Mouse (Mus musculus) neural tube, embryonic 15.5 days (tissue): Measurements from ENCODE around the gene Ccdc171. TPM values are rescaled to one million over a fixed set of nuclear protein-coding genes. Genes with fewer than 3 reads are reported as not detected.

Source experiments
- polyA plus RNA-seq: library from polyadenylated mRNA; unstranded; fragments of >200 nt; fragmentation: Nextera tagmentation; extraction: Ambion mirVana; gene quantifications from 2 replicates; pipeline ENCODE4 v1.2.1, GENCODE M21; 2015

Gene Ccdc171
- polyA plus RNA-seq, 1 experiment from 2014 or later = 3.4 TPM

Other genes with a start within 250 kb of the Ccdc171 start
- 7.4 and 7.7 TPM in 2 replicates for gene Ttc39b, start 201.3 kb upstream of the Ccdc171 start, polyA plus RNA-seq
- gene Snapc3, start 107.8 kb upstream of the Ccdc171 start, polyA plus RNA-seq = 50.7 and 57.7 TPM in 2 replicates
- gene Psip1, start 39.1 kb upstream of the Ccdc171 start, polyA plus RNA-seq = 215 and 230 TPM in 2 replicates